Mouse (Mus musculus): ENCODE measurements around the gene Ctdspl.

DNA sequence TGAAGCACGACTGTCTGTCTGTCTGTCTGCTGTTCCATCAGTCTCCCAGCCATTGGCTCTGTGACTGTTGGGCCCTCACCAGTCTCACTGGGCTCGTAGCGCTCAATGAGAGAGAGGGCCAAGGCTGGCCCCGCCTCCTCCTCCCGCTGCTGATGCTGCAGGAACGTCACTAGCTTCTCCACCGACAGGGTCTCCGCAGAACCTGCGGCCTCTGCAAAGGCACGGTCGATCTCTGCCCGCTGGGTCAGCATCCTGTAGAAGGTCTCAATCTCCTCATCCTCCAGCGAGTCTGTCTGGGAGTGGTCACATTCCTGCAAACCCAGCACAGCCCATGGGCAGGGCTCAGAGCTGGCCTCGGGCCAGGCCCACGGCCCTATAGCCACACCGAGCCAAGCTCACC lies 149.4 kb downstream of the Ctdspl start:
- TF ChIP-seq POLR2A (IDR thresholded peaks at IDR 0.05; ENCODE audit: control insufficient read depth, low read depth, low read length) (no peak), CTCF (IDR thresholded peaks at IDR 0.05; ENCODE audit: control insufficient read depth, insufficient read depth, insufficient replicate concordance, low read depth, low read length) (no peak)

Measured in testis, adult 2 months (tissue).